Mouse (Mus musculus): ENCODE data around the gene Scarb1. TPM values are rescaled to one million over a fixed set of nuclear protein-coding genes. Genes with fewer than 3 reads are reported as not detected.
A peak's percentile ranks its signal among the peaks of the same experiment; 100 is the strongest.

The Scarb1 gene
- total RNA-seq, 2 experiments from 2014 or later, result 29.6 to 35.2 TPM

- no peak for DNase-seq (ENCODE audit: low spot score)
Observed at GRCm38 (mm10) chr5:125337526-125337925, 3.4 kb downstream of the Scarb1 start.

DNA sequence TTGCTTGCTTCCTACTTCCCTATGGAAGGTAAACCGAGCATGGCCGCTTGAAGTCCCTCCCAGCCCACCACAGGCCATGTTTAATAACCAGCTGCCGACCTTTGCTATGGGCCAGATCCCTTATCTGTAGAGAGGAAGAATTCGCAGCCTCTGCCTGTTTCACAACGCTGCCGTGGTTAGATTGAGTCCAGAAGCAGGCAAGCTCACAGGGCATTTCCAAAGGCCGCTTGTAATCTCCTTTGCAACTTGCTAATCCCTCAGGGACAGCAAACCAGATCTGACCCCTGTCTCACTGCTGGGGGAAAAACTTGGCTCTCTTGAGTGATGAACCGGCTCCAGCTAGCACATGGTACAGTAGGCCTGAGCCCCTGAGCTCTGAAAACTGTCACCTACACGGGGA is 3.9 kb downstream of the Scarb1 start:
- intact Hi-C loops (cut with DNase I), result no loop called here
- DNase-seq (ENCODE audit: low spot score), result no peak

More at GRCm38 (mm10) chr5:125337526-125337925, 3.4 kb downstream of the Scarb1 start:
- intact Hi-C loops (cut with DNase I), result no loop called here

- intact Hi-C loops (cut with DNase I), result no loop called here
- DNase-seq (ENCODE audit: low spot score), result no peak
Observed at GRCm38 (mm10) chr5:125333009-125333408, 7.9 kb downstream of the Scarb1 start.

- DNase-seq (ENCODE audit: low spot score), result no peak
- intact Hi-C loops (cut with DNase I), result no loop called here
Observed at GRCm38 (mm10) chr5:125332333-125332732, 8.6 kb downstream of the Scarb1 start.

DNA sequence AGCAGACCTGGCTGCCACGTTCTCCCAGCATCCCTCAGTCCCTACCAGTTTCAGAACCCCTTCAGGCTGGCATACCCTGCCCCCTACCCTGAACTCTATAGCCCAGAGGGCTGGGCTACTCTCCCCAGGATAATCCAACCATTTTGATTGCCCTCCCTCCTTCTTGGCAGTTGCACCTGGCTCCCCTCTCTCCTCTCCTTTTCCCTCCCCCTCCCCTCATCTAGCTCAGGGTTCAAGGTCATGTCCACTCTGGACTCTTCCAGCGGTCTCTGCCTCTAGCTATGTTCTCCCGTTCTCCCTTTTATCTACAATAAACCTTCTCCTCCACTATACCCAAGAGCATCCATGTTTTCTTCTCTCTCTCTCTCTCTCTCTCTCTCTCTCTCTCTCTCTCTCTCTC is 9.1 kb downstream of the Scarb1 start:
- no peak for DNase-seq (ENCODE audit: low spot score)
- intact Hi-C loops (cut with DNase I), result no loop called here

GRCm38 (mm10) chr5:125331094-125331493 is 9.8 kb downstream of the Scarb1 start:
- no peak for DNase-seq (ENCODE audit: low spot score)
- intact Hi-C loops (cut with DNase I), result no loop called here

- DNase-seq (ENCODE audit: low spot score), result no peak
- intact Hi-C loops (cut with DNase I), result no loop called here
Observed at GRCm38 (mm10) chr5:125330656-125331055, 10.2 kb downstream of the Scarb1 start.

DNA sequence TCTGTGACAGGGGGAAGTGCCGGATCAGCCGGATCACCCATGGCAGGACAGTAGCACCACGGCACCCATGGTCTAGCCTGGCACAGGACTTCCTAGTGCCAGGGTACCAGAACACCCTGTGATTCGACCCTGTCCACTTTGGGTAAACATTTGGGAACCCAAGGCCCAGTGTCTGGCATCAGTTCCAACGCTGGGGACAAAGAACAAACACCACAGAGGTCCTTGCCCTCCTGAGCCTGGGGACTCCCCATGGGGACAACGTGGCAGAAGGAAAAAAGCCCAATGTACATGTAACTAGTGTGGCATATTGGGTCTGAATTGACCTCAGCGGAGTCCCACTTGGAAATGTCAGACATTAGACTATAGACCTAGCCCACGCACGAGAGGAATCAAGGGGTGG is 10.7 kb downstream of the Scarb1 start:
- DNase-seq (ENCODE audit: low spot score), result no peak
- intact Hi-C loops (cut with DNase I), result no loop called here

- intact Hi-C loops (cut with DNase I), result no loop called here
- no peak for DNase-seq (ENCODE audit: low spot score)
Observed at GRCm38 (mm10) chr5:125327596-125328385, 13.1 kb downstream of the Scarb1 start.

DNA sequence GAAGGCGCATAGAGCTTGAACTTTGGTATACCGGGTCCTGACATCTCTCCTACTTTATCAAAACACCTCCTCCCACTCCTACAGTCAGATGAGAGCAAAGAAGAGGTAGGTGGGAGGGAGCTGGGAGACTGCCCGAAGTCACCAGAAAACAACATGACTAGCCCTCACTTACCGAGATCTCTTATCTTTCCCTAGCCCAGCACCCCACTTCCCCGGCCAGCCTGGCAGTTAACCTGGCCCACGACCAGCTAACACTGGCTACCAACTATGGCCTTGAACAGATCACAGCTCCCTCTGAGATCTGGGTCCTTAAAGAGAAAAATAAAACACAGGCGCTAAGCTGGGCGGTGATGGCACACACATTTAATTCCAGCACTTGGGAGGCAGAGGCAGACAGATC is 14.5 kb downstream of the Scarb1 start:
- no peak for DNase-seq (ENCODE audit: low spot score)
- intact Hi-C loops (cut with DNase I), result no loop called here

DNA sequence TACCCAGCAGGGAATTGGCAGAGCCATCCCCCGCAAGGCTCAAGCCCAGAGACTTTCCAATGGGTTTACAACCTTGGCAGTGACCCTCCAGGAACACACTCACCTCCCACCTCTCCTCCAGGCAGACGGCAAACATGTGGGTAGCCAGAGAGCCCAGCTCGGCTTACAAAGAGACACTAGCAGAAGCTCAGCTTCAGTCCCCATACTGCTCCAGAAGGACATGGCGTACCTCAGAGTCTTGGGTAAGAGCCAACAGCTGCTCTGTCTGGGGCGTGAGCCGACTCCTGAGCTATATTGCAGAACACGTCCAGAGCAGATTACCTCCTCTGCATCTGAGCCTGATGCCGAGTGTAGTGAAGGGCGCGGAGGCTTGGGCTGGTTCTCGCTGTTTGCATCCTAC is 15.0 kb downstream of the Scarb1 start:
- no peak for DNase-seq (ENCODE audit: low spot score)
- intact Hi-C loops (cut with DNase I), result no loop called here

DNA sequence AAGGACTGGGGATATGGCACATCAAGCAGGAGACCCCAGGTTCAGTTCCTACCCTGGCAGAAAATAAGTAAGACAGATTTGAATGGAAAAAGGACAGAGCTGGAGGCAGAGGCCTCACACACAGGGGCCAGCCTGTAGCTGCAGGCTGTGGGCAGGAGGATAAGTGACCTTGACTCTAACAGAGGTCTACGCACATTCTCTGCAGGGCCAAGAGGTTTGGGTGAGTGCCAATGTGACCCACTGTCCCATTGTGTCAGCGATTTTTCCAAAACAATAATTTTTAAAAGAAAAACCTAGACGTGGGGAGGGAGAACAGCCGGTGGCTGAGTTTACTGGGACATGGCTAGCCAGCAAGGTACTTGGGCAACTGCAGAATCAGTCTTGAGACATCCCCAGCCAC is 15.6 kb downstream of the Scarb1 start:
- no peak for DNase-seq (ENCODE audit: low spot score)
- intact Hi-C loops (cut with DNase I), result no loop called here

DNA sequence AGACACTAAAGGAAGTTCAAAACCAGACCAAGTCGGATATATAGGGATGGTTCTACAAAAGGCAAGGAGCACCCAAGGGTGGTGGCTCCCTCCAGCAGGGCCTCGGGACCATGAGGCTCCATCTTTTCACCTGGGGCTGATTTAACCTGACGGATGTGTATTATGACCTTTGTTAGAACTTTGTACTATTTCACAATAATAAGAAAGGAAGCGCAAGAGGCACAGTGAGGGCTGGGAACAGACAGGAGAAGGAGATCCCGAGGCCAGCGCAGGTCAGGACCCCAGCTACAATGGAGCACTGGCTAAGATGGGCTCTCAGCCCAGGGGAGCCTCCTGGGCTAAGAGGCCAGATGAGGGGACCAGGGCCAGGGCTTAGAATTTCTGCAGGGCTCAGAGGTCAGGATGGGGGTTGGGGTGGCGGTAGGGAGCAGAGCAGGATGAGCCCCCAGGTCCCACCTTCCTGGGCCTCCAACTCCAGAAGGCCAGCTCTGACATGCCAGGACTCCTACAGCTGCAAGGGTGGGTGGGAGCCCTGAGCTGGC is 16.9 kb downstream of the Scarb1 start:
- DNase-seq (ENCODE audit: low spot score), result no peak
- intact Hi-C loops (cut with DNase I), result no loop called here

DNA sequence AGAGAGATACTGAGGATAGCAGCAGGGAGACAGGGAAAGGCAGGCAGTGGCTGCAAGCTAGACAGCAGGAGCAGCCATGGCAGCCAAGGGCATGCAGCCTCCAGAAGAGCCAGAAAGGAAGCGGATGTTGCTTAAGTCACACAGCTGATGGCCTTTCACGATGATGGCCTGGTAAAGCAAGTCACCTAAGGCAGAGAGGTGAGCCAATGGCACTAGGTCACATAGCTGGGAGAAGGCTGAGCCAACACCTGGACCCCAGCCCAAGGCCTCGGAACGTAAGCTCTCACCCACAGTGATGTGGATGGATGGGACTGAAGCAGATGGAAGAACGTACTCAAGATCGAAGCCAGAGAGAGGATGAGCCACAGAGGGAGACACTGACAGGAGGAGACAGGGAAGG is 17.8 kb downstream of the Scarb1 start:
- DNase-seq (ENCODE audit: low spot score), result no peak
- intact Hi-C loops (cut with DNase I), result no loop called here

DNA sequence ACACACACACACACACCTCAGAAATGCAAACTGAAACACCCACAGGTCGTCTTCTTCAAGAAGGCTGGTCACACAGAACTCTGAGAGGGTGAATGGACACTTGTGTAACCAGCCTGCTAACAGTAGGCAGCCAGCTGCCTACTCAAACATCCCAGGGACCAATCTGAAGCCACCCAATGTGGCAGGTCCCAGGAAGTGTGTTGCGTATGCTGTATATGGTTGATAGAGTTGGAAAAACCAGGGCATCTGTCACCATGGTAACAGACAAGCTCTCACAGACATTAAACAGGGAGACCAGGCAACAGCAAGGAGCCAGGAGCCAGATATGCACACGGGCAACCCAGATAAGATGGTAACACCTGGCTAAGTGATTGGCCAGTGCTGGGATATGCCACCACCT is 19.1 kb downstream of the Scarb1 start:
- intact Hi-C loops (cut with DNase I), result no loop called here
- DNase-seq (ENCODE audit: low spot score), result no peak

GRCm38 (mm10) chr5:125319057-125319800 is 21.7 kb downstream of the Scarb1 start:
- peak; percentile 65 for DNase-seq (ENCODE audit: low spot score)
- intact Hi-C loops (cut with DNase I), result no loop called here

- intact Hi-C loops (cut with DNase I), result no loop called here
- DNase-seq (ENCODE audit: low spot score), result no peak
Observed at GRCm38 (mm10) chr5:125317953-125318352, 22.9 kb downstream of the Scarb1 start.

DNA sequence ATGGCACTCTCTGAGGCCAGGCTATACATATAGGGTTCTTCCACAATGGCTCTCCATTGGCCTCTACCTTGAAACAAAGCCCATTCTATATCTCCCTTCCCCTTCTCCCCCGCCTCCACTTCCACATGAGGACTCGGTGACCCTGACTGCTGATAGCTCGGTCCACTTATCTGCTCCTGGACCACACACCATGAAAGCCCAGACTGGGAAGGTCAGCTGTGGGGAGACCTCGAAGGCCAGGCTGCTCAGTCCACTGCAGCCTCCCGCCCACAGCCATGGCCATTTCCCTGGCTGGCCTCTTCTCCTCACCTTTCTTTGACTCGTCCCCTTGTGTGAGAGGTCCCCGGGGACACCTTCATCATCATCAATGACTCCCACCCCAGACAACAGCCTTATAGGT is 23.6 kb downstream of the Scarb1 start:
- intact Hi-C loops (cut with DNase I), result no loop called here

DNA sequence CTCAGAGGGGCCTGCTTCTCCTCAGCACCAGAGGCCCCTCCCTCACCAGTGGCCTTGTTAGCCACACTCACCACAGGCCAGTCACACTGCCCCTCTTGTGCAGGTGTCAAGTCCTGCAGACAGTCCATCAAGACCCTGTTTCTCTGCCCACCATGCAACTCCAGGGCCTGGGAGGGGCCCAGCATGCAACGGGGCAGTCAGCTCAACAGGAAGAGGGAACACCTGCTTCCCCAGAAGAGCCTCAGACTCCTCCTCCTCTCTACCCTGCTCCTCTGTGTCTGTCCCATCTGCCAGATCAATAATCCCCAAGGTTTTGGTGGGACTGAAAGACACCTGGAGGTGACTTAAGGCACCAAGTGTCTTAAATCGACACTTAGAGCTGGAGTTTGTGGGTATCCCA is 24.1 kb downstream of the Scarb1 start:
- no peak for DNase-seq (ENCODE audit: low spot score)
- intact Hi-C loops (cut with DNase I), result no loop called here

More for the DNA sequence above, 23.6 kb downstream of the Scarb1 start:
- no peak for DNase-seq (ENCODE audit: low spot score)

DNA sequence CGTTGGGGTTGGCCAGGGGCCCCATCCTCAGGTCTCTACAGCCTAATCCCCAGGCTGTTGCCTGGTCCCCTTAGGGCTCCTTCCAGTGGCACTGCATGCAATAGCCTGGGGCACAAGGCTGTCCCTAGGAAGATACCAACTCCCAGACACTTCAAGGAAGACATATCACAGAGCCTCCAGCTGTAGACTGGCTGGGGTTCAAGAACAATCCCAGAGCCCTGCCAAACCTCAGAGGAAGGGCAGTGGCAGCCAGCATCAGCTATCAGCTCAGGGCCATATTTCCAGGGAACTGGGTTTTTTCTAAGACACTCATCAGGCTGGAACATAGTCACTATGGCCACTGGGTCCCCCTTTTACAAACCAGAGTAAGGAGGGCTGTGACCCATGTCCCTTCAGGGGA is 25.8 kb downstream of the Scarb1 start:
- no peak for DNase-seq (ENCODE audit: low spot score)
- intact Hi-C loops (cut with DNase I), result no loop called here

GRCm38 (mm10) chr5:125313991-125314390 is 26.9 kb downstream of the Scarb1 start:
- DNase-seq (ENCODE audit: low spot score), result no peak
- intact Hi-C loops (cut with DNase I), result no loop called here

Data from heart, postnatal 25 days (tissue).